Mouse (Mus musculus) MEL (cell line): ENCODE measurements around the gene Ugt1a10. TPM values are rescaled to one million over a fixed set of nuclear protein-coding genes. Genes with fewer than 3 reads are reported as not detected.

Source experiments
- DNase-seq: peaks from one replicate; pipeline ENCODE4 v3.0.0; 2011; ENCODE audit warnings: low read depth, low spot score
- H3K27ac ChIP-seq: 2 replicates; pipeline ENCODE4 v1.5.1; 2012; ENCODE audit warnings: low read depth, mild to moderate bottlenecking, control low read depth, low read length, moderate library complexity; ENCODE audit not compliant: control insufficient read depth
- H3K27me3 ChIP-seq, 2 experiments: fragments of 150-350 bp in 1 of 2; sonication (generic) in 1 of 2; 2 replicates each; pipeline ENCODE4 v1.6.1; 2012; ENCODE audit warnings: low read length in 2 of 2, mild to moderate bottlenecking in 2 of 2, improper control_type of control experiment in 1 of 2, moderate library complexity in 1 of 2; ENCODE audit not compliant: insufficient read depth in 2 of 2, control insufficient read depth in 1 of 2
- H3K36me3 ChIP-seq, 2 experiments: 2 replicates each; pipeline ENCODE4 v1.6.1; 2012 to 2014; ENCODE audit warnings: low read length in 2 of 2, improper control_type of control experiment in 1 of 2, inconsistent platforms in 1 of 2, mild to moderate bottlenecking in 1 of 2; ENCODE audit not compliant: insufficient read depth in 2 of 2, control insufficient read depth in 1 of 2
- H3K4me1 ChIP-seq, 2 experiments: fragments of 150-350 bp in 1 of 2; sonication (generic) in 1 of 2; 2 replicates each; pipeline ENCODE4 v1.6.1; 2012; ENCODE audit warnings: low read length in 2 of 2, improper control_type of control experiment in 1 of 2, mild to moderate bottlenecking in 1 of 2; ENCODE audit not compliant: insufficient read depth in 2 of 2, control insufficient read depth in 1 of 2
- H3K4me3 ChIP-seq, 2 experiments: fragments of 150-350 bp in 1 of 2; sonication (generic) in 1 of 2; 2 replicates each; pipeline ENCODE4 v1.5.1; 2012; ENCODE audit warnings: low read depth in 2 of 2, low read length in 2 of 2, mild to moderate bottlenecking in 2 of 2, moderate library complexity in 2 of 2, control low read depth in 1 of 2, improper control_type of control experiment in 1 of 2; ENCODE audit not compliant: control insufficient read depth in 1 of 2, insufficient read depth in 1 of 2
- H3K79me2 ChIP-seq: 2 replicates; pipeline ENCODE4 v1.6.1; 2012; ENCODE audit warnings: mild to moderate bottlenecking, low read length, moderate library complexity; ENCODE audit not compliant: control insufficient read depth, poor library complexity, insufficient read depth
- H3K9ac ChIP-seq: 2 replicates; pipeline ENCODE4 v1.6.1; 2012; ENCODE audit warnings: low read depth, mild to moderate bottlenecking, control low read depth, low read length, moderate library complexity; ENCODE audit not compliant: control insufficient read depth, poor library complexity, severe bottlenecking
- H3K9me3 ChIP-seq: fragments of 150-350 bp; sonication (generic); replicated peaks from 2 replicates; pipeline ENCODE4 v1.6.1; 2012; ENCODE audit warnings: mild to moderate bottlenecking, low read length, improper control_type of control experiment, moderate library complexity; ENCODE audit not compliant: insufficient read depth
- BHLHE40 ChIP-seq: IDR thresholded peaks from 2 replicates; pipeline ENCODE4 v1.6.1; 2012; ENCODE audit warnings: low read depth, mild to moderate bottlenecking, inconsistent platforms, low read length, improper control_type of control experiment, borderline replicate concordance
- CHD1 ChIP-seq: IDR thresholded peaks from 2 replicates; pipeline ENCODE4 v1.6.1; 2012; ENCODE audit warnings: low read depth, mild to moderate bottlenecking, inconsistent platforms, low read length, improper control_type of control experiment
- CHD2 ChIP-seq: IDR thresholded peaks from 2 replicates; pipeline ENCODE4 v1.6.1; 2011; ENCODE audit warnings: low read length, improper control_type of control experiment
- CTCF ChIP-seq, 3 experiments: IDR thresholded peaks in 2 of 3; conservative IDR thresholded peaks in 1 of 3; 2 replicates each; pipeline ENCODE4 v1.5.1; 2011 to 2012; ENCODE audit warnings: low read length in 3 of 3, low read depth in 2 of 3, mild to moderate bottlenecking in 2 of 3, improper control_type of control experiment in 1 of 3, inconsistent platforms in 1 of 3, mixed read lengths in 1 of 3, moderate library complexity in 1 of 3; ENCODE audit not compliant: control insufficient read depth in 1 of 3, insufficient read depth in 1 of 3, poor library complexity in 1 of 3, severe bottlenecking in 1 of 3
- E2F4 ChIP-seq: IDR thresholded peaks from 2 replicates; pipeline ENCODE4 v1.6.1; 2011; ENCODE audit warnings: low read depth, low read length, improper control_type of control experiment, borderline replicate concordance
- ELF1 ChIP-seq: IDR thresholded peaks from 2 replicates; pipeline ENCODE4 v1.6.1; 2014; ENCODE audit warnings: low read depth, mild to moderate bottlenecking, inconsistent platforms, low read length, improper control_type of control experiment, moderate library complexity
- EP300 ChIP-seq, 2 experiments: IDR thresholded peaks; 2 replicates each; pipeline ENCODE4 v1.6.1; 2011; ENCODE audit warnings: improper control_type of control experiment in 2 of 2, low read length in 2 of 2, low read depth in 1 of 2, mild to moderate bottlenecking in 1 of 2
- ETS1 ChIP-seq: IDR thresholded peaks from 2 replicates; pipeline ENCODE4 v1.6.1; 2012; ENCODE audit warnings: low read depth, mild to moderate bottlenecking, inconsistent platforms, low read length, improper control_type of control experiment, moderate library complexity
- GABPA ChIP-seq: IDR thresholded peaks from 2 replicates; pipeline ENCODE4 v1.6.1; 2012; ENCODE audit warnings: low read depth, mild to moderate bottlenecking, inconsistent platforms, low read length, improper control_type of control experiment, moderate library complexity
- GATA1 ChIP-seq: IDR thresholded peaks from 2 replicates; pipeline ENCODE4 v1.6.1; 2011; ENCODE audit warnings: low read depth, low read length, improper control_type of control experiment
- HCFC1 ChIP-seq: IDR thresholded peaks from 2 replicates; pipeline ENCODE4 v1.6.1; 2012; ENCODE audit warnings: low read depth, mild to moderate bottlenecking, inconsistent platforms, low read length, improper control_type of control experiment, moderate library complexity
- JUND ChIP-seq: IDR thresholded peaks from 2 replicates; pipeline ENCODE4 v1.6.1; 2011; ENCODE audit warnings: low read depth, mild to moderate bottlenecking, improper control_type of control experiment, low read length
- KAT2A ChIP-seq: conservative IDR thresholded peaks from 2 replicates; pipeline ENCODE4 v1.6.1; 2012; ENCODE audit warnings: low read depth, low read length, improper control_type of control experiment, inconsistent platforms
- MAFK ChIP-seq: IDR thresholded peaks from 2 replicates; pipeline ENCODE4 v1.6.1; 2011; ENCODE audit warnings: low read depth, mild to moderate bottlenecking, low read length, improper control_type of control experiment, borderline replicate concordance
- MAX ChIP-seq: IDR thresholded peaks from 2 replicates; pipeline ENCODE4 v1.6.1; 2011; ENCODE audit warnings: low read length, improper control_type of control experiment
- MAZ ChIP-seq: IDR thresholded peaks from 2 replicates; pipeline ENCODE4 v1.6.1; 2012; ENCODE audit warnings: low read depth, mild to moderate bottlenecking, inconsistent platforms, low read length, improper control_type of control experiment
- MEF2A ChIP-seq: IDR thresholded peaks from 2 replicates; pipeline ENCODE4 v1.6.1; 2014; ENCODE audit warnings: low read depth, mild to moderate bottlenecking, inconsistent platforms, low read length, improper control_type of control experiment; ENCODE audit not compliant: poor library complexity, insufficient replicate concordance, severe bottlenecking; ENCODE audit errors: extremely low read depth
- MXI1 ChIP-seq: IDR thresholded peaks from 2 replicates; pipeline ENCODE4 v1.6.1; 2011; ENCODE audit warnings: mild to moderate bottlenecking, low read depth, low read length, improper control_type of control experiment
- MYB ChIP-seq: IDR thresholded peaks from 2 replicates; pipeline ENCODE4 v1.6.1; 2011; ENCODE audit warnings: mild to moderate bottlenecking, low read depth, low read length, improper control_type of control experiment
- MYC ChIP-seq: IDR thresholded peaks from 2 replicates; pipeline ENCODE4 v1.6.1; 2011; ENCODE audit warnings: low read depth, mild to moderate bottlenecking, low read length, improper control_type of control experiment, moderate library complexity
- NELFE ChIP-seq: IDR thresholded peaks from 2 replicates; pipeline ENCODE4 v1.6.1; 2011; ENCODE audit warnings: low read depth, low read length, improper control_type of control experiment
- NRF1 ChIP-seq: IDR thresholded peaks from 2 replicates; pipeline ENCODE4 v1.6.1; 2014; ENCODE audit warnings: low read depth, mild to moderate bottlenecking, inconsistent platforms, low read length, improper control_type of control experiment, moderate library complexity; ENCODE audit not compliant: poor library complexity, insufficient read depth, severe bottlenecking
- POLR2A ChIP-seq, 2 experiments: IDR thresholded peaks; 2 replicates each; pipeline ENCODE4 v1.6.1; 2011 to 2012; ENCODE audit warnings: low read length in 2 of 2, mild to moderate bottlenecking in 2 of 2, control low read depth in 1 of 2, improper control_type of control experiment in 1 of 2, low read depth in 1 of 2, moderate library complexity in 1 of 2; ENCODE audit not compliant: control insufficient read depth in 1 of 2, insufficient read depth in 1 of 2, poor library complexity in 1 of 2
- POLR2AphosphoS2 ChIP-seq: IDR thresholded peaks from 2 replicates; pipeline ENCODE4 v1.6.1; 2011; ENCODE audit warnings: low read length, improper control_type of control experiment
- POLR2AphosphoS5 ChIP-seq: IDR thresholded peaks from 2 replicates; pipeline ENCODE4 v1.6.1; 2012; ENCODE audit warnings: low read depth, borderline replicate concordance, mild to moderate bottlenecking, inconsistent platforms, low read length, moderate library complexity, mixed read lengths
- RAD21 ChIP-seq: IDR thresholded peaks from 2 replicates; pipeline ENCODE4 v1.6.1; 2011; ENCODE audit warnings: mild to moderate bottlenecking, low read depth, low read length, improper control_type of control experiment
- RCOR1 ChIP-seq: IDR thresholded peaks from 2 replicates; pipeline ENCODE4 v1.6.1; 2012; ENCODE audit warnings: low read depth, mild to moderate bottlenecking, inconsistent platforms, low read length, improper control_type of control experiment
- SIN3A ChIP-seq: IDR thresholded peaks from 2 replicates; pipeline ENCODE4 v1.6.1; 2012; ENCODE audit warnings: low read length, improper control_type of control experiment, inconsistent platforms
- SMC3 ChIP-seq: IDR thresholded peaks from 2 replicates; pipeline ENCODE4 v1.6.1; 2011; ENCODE audit warnings: low read depth, low read length, improper control_type of control experiment
- TAL1 ChIP-seq: IDR thresholded peaks from 2 replicates; pipeline ENCODE4 v1.6.1; 2012; ENCODE audit warnings: mild to moderate bottlenecking, inconsistent platforms, low read length, moderate library complexity, mixed read lengths
- TCF12 ChIP-seq: IDR thresholded peaks from 2 replicates; pipeline ENCODE4 v1.6.1; 2014; ENCODE audit warnings: low read depth, mild to moderate bottlenecking, inconsistent platforms, low read length, improper control_type of control experiment, moderate library complexity
- UBTF ChIP-seq: IDR thresholded peaks from 2 replicates; pipeline ENCODE4 v1.6.1; 2012; ENCODE audit warnings: low read depth, mild to moderate bottlenecking, inconsistent platforms, low read length, improper control_type of control experiment, moderate library complexity, borderline replicate concordance; ENCODE audit not compliant: insufficient read depth
- USF1 ChIP-seq: IDR thresholded peaks from 2 replicates; pipeline ENCODE4 v1.6.1; 2014; ENCODE audit warnings: low read depth, mild to moderate bottlenecking, inconsistent platforms, low read length, improper control_type of control experiment, moderate library complexity
- ZC3H11A ChIP-seq: IDR thresholded peaks from 2 replicates; pipeline ENCODE4 v1.6.1; 2012; ENCODE audit warnings: low read depth, mild to moderate bottlenecking, inconsistent platforms, low read length, improper control_type of control experiment
- ZKSCAN1 ChIP-seq: IDR thresholded peaks from 2 replicates; pipeline ENCODE4 v1.6.1; 2012; ENCODE audit warnings: low read depth, mild to moderate bottlenecking, inconsistent platforms, low read length, improper control_type of control experiment, moderate library complexity
- ZMIZ1 ChIP-seq: IDR thresholded peaks from 2 replicates; pipeline ENCODE4 v1.6.1; 2012; ENCODE audit warnings: low read depth, mild to moderate bottlenecking, inconsistent platforms, low read length, improper control_type of control experiment, moderate library complexity
- ZNF384 ChIP-seq: IDR thresholded peaks from 2 replicates; pipeline ENCODE4 v1.6.1; 2012; ENCODE audit warnings: low read depth, mild to moderate bottlenecking, inconsistent platforms, low read length, improper control_type of control experiment
- polyA plus RNA-seq, 2 experiments: library from polyadenylated mRNA; stranded (reverse) in 1 of 2; unstranded in 1 of 2; fragments of >175 nt in 1 of 2; fragments of >200 nt in 1 of 2; gene quantifications; 2 replicates each; pipeline versions ENCODE4 v1.2.1 to v1.2.4; 2012; ENCODE audit warnings: low replicate concordance in 2 of 2, low read depth in 1 of 2; ENCODE audit not compliant: insufficient read length in 2 of 2, insufficient read depth in 1 of 2, missing spikeins in 1 of 2
- total RNA-seq: library from RNA; depleted of rRNA; stranded (reverse); fragments of 300-350 nt; gene quantifications from 2 replicates; pipeline ENCODE4 v1.2.3, GENCODE M21; 2012

Gene Ugt1a10
- total and polyA plus RNA-seq, 3 experiments: not detected

GRCm38 (mm10) chr1:88008211-88008697 lies 46.9 kb upstream of the Ugt1a10 start, which contains the start of gene Usp40:
Usp40 (minus strand) TSS chr1:88008551.
- H3K79me2 ChIP-seq: peaks cover 2% of the 10 kb centered on the region; the same call in 1 of the 2 replicates
- 0 out of 2 replicates have a peak within 1 kb of the TSS, but pooled peaks have one; percentile 14 for H3K27ac ChIP-seq
- peaks cover 0 to 8% of the 10 kb centered on the region in 2 experiments; a peak in 2 of 4 replicates for H3K36me3 ChIP-seq
- H3K4me1 ChIP-seq: peaks cover 2 to 10% of the 10 kb centered on the region in 2 experiments; a peak in 3 of 4 replicates
- H3K9ac ChIP-seq: peak within 1 kb of the TSS; percentile 89
- DNase-seq: peak; percentile 89
- no peaks in the 10 kb centered on the region for H3K9me3 ChIP-seq
- no peaks in the 10 kb centered on the region for H3K27me3 ChIP-seq
- peak within 1 kb of the TSS; percentile 77 for H3K4me3 ChIP-seq
- TF ChIP-seq SMC3 (no peak), CHD2 (peak; percentile 60; the same call in 1 of the 2 replicates), ZC3H11A (no peak), TCF12 (peak; percentile 43; the same call in 1 of the 2 replicates), MYC (peak; percentile 63), ETS1 (peak; percentile 11; the same call in 1 of the 2 replicates), E2F4 (no peak), SIN3A (peak; percentile 60; the same call in 1 of the 2 replicates), MXI1 (no peak), HCFC1 (peak; percentile 98), TAL1 (no peak), POLR2AphosphoS2 (no peak), BHLHE40 (no peak), GABPA (no peak), ZMIZ1 (0 out of 2 replicates have a peak, but pooled peaks have one; percentile 29), ZNF384 (no peak), POLR2AphosphoS5 (no peak), RCOR1 (no peak), MAX (peak; percentile 88), MEF2A (no peak), MAFK (no peak), MYB (no peak), EP300 (IDR thresholded peaks at IDR 0.05; ENCODE audit: low read depth in 1 of 2, low read length in 2 of 2) (peak in 1 of 2 experiments; percentile 10; a peak in 1 of 4 replicates), MAZ (peak; percentile 59; the same call in 1 of the 2 replicates), JUND (no peak), GATA1 (no peak), RAD21 (no peak), UBTF (peak; percentile 81; the same call in 1 of the 2 replicates), NELFE (peak; percentile 66), CHD1 (no peak), POLR2A (IDR thresholded peaks at IDR 0.05; ENCODE audit: control insufficient read depth in 1 of 2, insufficient read depth in 1 of 2, low read depth in 1 of 2, low read length in 2 of 2, poor library complexity in 1 of 2) (peak; percentile 69 to 75; a peak in 2 of 4 replicates), NRF1 (0 out of 2 replicates have a peak, but pooled peaks have one; percentile 12), ELF1 (peak; percentile 28; the same call in 1 of the 2 replicates), USF1 (peak; percentile 30; the same call in 1 of the 2 replicates), ZKSCAN1 (no peak), KAT2A (peak; percentile 83), CTCF (IDR thresholded peaks at IDR 0.05 in 2 of 3, conservative IDR thresholded peaks at IDR 0.05 in 1 of 3; ENCODE audit: control insufficient read depth in 1 of 3, insufficient read depth in 1 of 3, low read depth in 2 of 3, low read length in 3 of 3, poor library complexity in 1 of 3, severe bottlenecking in 1 of 3) (no peak)
